Mouse (Mus musculus) liver, embryonic 11.5 days (tissue): ENCODE results near the gene Pwwp2a. TPM values are rescaled to one million over a fixed set of nuclear protein-coding genes. Genes with fewer than 3 reads are reported as not detected.

ENCODE experiments used
- polyA plus RNA-seq: library from polyadenylated mRNA; unstranded; fragments of >200 nt; fragmentation: Nextera tagmentation; extraction: Ambion mirVana; gene quantifications from 2 replicates; pipeline ENCODE4 v1.2.1, GENCODE M21; 2014

Pwwp2a gene
- polyA plus RNA-seq, 1 experiment from 2014 or later, result 30.3 TPM

Other genes starting within 250 kb of the Pwwp2a start
- gene Slu7, start 248.3 kb upstream of the Pwwp2a start, polyA plus RNA-seq, result 43.9 and 48.9 TPM in 2 replicates
- 0.82 and 1.8 TPM in 2 replicates for gene C1qtnf2, start 207.7 kb upstream of the Pwwp2a start, polyA plus RNA-seq
- 11.8 and 12.7 TPM in 2 replicates for gene Ccnjl, start 153.2 kb upstream of the Pwwp2a start, polyA plus RNA-seq
- gene 4933415A04Rik, start 95.0 kb upstream of the Pwwp2a start, polyA plus RNA-seq, result 2.1 and 2.7 TPM in 2 replicates
- gene Fabp6, start 80.5 kb upstream of the Pwwp2a start, polyA plus RNA-seq, result not detected in 2 replicates
- gene Ttc1, start 66.0 kb downstream of the Pwwp2a start, polyA plus RNA-seq, result 75.4 and 76.1 TPM in 2 replicates
- 0.55 and 1.0 TPM in 2 replicates for gene Adra1b, start 219.2 kb downstream of the Pwwp2a start, polyA plus RNA-seq